Mouse (Mus musculus) ES-Bruce4 (cell line): Measurements from ENCODE around the gene Olfr556.

Source experiments
- EP300 ChIP-seq: IDR thresholded peaks from 2 replicates; pipeline ENCODE4 v1.6.1; 2011; ENCODE audit warnings: low read depth, low read length; ENCODE audit not compliant: insufficient read depth
- POLR2A ChIP-seq: IDR thresholded peaks from one replicate; pipeline ENCODE4 v1.8.1; 2011; ENCODE audit warnings: low read length; ENCODE audit not compliant: insufficient read depth

- TF ChIP-seq POLR2A (no peak), EP300 (no peak)
Observed at GRCm38 (mm10) chr7:102718970-102719369, 54.3 kb downstream of the Olfr556 start, which contains the start of gene Olfr33.
